Mouse (Mus musculus) cerebellum, adult 2 months (tissue): Measurements from ENCODE around the gene Plxdc2.

Experiments used
- CTCF ChIP-seq: fragments of 200-500 bp; IDR thresholded peaks from 2 replicates; pipeline ENCODE4 v1.5.1; 2011; ENCODE audit warnings: low read depth, mild to moderate bottlenecking, control low read depth, low read length, moderate library complexity, borderline replicate concordance; ENCODE audit not compliant: insufficient read depth
- POLR2A ChIP-seq: fragments of 200-500 bp; IDR thresholded peaks from 2 replicates; pipeline ENCODE4 v1.6.1; 2011; ENCODE audit warnings: low read length, control low read depth, borderline replicate concordance; ENCODE audit not compliant: insufficient read depth

DNA sequence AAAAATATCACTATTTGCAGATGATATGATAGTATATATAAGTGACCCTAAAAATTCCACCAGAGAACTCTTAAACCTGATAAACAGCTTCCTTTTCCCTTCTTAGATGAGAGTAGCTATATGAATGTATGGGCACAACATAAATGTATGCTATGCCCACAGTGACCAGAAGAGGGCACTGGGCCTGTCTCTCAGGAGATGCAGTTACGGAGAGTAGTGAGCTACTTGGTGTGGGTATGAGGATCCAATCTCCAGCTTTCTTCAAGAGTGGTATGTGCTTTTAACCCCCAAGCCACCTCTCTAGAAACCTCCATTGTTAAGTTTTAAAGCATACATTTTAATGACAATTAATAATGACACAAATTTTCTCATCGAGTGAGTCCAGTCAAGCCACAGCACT lies 350.1 kb downstream of the Plxdc2 start:
- TF ChIP-seq CTCF: no peak
- no peak for TF ChIP-seq POLR2A
